Mouse (Mus musculus): ENCODE data around the gene Kif18a. TPM values are rescaled to one million over a fixed set of nuclear protein-coding genes. Genes with fewer than 3 reads are reported as not detected.

Kif18a gene
- polyA plus RNA-seq (2015; fragmentation: Nextera tagmentation; extraction: Ambion mirVana): 8.4 and 9.3 TPM in 2 replicates

DNA sequence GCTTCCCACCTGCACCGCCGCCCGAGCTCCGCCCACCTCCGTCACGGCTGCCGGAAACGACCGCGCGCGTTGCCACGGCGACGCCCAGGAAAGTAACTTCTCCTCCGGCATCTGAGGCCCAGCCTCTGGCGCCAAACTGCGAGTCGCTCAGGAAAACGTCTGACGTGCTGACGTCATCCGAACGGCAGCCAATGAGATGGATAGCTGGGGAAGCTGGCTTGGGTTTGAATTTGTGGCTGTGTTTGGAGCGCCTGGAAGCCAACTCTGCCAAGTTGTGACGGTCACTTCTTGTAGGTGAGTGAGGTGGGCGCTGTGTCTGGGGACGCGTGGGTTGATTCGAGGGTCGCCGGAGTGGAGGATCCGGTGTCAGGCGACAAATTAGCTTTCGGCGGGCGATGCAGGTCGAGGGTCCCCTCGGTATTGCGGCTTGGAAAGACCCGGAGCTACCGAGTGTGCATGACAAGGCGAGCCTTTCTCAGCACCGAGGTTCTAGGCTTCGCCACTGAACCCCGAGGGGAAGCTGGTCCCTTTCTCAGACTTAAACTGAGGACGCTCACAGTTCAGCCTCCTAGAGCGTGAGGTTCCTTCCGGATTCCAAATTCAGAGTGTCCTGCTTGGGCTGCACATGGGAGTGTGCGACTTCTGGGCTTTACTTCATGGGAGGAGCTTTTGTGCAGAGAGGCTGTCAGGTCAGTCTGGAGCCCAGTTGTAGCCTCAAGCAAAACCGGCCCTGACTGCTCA is at the start of gene Kif18a, which contains the start of gene Mettl15:
Gene Kif18a, plus strand, starts transcription at position 139 of the 741 bp plus-strand sequence.
Gene Mettl15, minus strand, starts transcription at position 149 of the 741 bp plus-strand sequence.
- Histone ChIP-seq H3K9ac (replicated peaks) (peak within 1 kb of the TSS; percentile 83), H3K27me3 (ENCODE audit: insufficient read depth, low read length) (no peaks in the 10 kb centered on the region), H3K4me2 (ENCODE audit: low read depth, low read length) (peak within 1 kb of the TSS; percentile 76), H3K27ac (ENCODE audit: low read depth) (peak within 1 kb of the TSS; percentile 84), H3K9me3 (ENCODE audit: low read length) (no peaks in the 10 kb centered on the region), H3K4me3 (ENCODE audit: low read depth, low read length) (peak within 1 kb of the TSS; percentile 73), H3K36me3 (replicated peaks; ENCODE audit: insufficient read depth, low read length) (no peaks in the 10 kb centered on the region), H3K4me1 (ENCODE audit: insufficient read depth) (peaks cover 10% of the 10 kb centered on the region)
- DNase-seq (peak; percentile 97), ATAC-seq (peak; percentile 98)
- TF ChIP-seq CTCF (IDR thresholded peaks at IDR 0.05; ENCODE audit: low read depth): no peak
- under 1% methylated on average over 51 of the region's 51 CpGs for WGBS (ENCODE audit: insufficient replicate concordance)

DNA sequence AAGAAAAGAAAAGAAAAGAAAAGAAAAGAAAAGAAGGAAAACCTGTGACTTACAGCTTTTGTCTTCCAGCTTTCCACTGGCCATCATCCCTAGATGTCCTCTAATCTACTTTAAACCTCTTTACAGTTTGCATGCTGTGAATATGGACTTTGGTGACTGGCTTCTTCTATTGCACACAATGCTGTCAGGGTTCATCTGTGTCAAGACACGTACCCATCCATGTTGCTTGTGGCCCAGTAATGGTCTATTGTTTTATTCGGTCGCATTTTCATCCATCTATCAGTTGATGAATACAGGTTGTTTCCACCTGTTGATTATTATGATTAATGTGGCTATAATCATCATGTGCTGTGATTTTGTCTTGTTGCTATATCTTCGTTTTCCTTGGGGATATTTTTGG is 46.7 kb upstream of the Kif18a start:
- no peaks in the 10 kb centered on the region for H3K4me1 ChIP-seq (ENCODE audit: insufficient read depth)
- H3K4me2 ChIP-seq (ENCODE audit: low read depth, low read length): no peak overlapping the region
- no peak overlapping the region for H3K9ac ChIP-seq (replicated peaks)
- WGBS (ENCODE audit: insufficient replicate concordance): 76% methylated on average over 4 of the region's 4 CpGs
- DNase-seq (no peak), ATAC-seq (no peak)
- no peaks in the 10 kb centered on the region for H3K27me3 ChIP-seq (ENCODE audit: insufficient read depth, low read length)
- H3K9me3 ChIP-seq (ENCODE audit: low read length): no peaks in the 10 kb centered on the region
- H3K36me3 ChIP-seq (replicated peaks; ENCODE audit: insufficient read depth, low read length): no peaks in the 10 kb centered on the region
- H3K27ac ChIP-seq (ENCODE audit: low read depth): no peak overlapping the region
- no peak for TF ChIP-seq EP300 (IDR thresholded peaks at IDR 0.05; ENCODE audit: low read depth)
- no peak for TF ChIP-seq CTCF (IDR thresholded peaks at IDR 0.05; ENCODE audit: low read depth)
- no peak overlapping the region for H3K4me3 ChIP-seq (ENCODE audit: low read depth, low read length)

DNA sequence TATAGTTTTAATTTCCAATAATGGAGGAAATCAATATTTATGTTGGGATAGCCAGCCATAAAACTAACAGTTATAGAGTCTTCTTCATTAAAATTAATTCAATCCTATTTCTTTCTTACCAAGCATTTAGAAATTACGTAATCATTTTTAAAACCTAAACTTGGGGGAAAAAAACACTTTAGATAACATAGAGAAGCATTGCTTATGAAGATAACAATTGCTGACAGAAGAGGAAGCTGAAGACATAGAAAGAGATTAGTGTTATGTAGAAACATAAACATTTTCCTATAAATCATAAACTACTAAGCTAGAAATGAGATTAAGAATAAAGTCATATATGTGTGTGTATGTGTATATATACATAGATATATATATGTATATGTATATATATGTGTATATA is 44.8 kb upstream of the Kif18a start:
- H3K4me2 ChIP-seq (ENCODE audit: low read depth, low read length): no peak overlapping the region
- H3K27me3 ChIP-seq (ENCODE audit: insufficient read depth, low read length): no peaks in the 10 kb centered on the region
- DNase-seq (no peak), ATAC-seq (no peak)
- H3K36me3 ChIP-seq (replicated peaks; ENCODE audit: insufficient read depth, low read length): no peaks in the 10 kb centered on the region
- no peak overlapping the region for H3K4me3 ChIP-seq (ENCODE audit: low read depth, low read length)
- no peaks in the 10 kb centered on the region for H3K4me1 ChIP-seq (ENCODE audit: insufficient read depth)
- H3K27ac ChIP-seq (ENCODE audit: low read depth): no peak overlapping the region
- H3K9ac ChIP-seq (replicated peaks): no peak overlapping the region
- H3K9me3 ChIP-seq (ENCODE audit: low read length): no peaks in the 10 kb centered on the region
- TF ChIP-seq CTCF (IDR thresholded peaks at IDR 0.05; ENCODE audit: low read depth) (no peak), EP300 (IDR thresholded peaks at IDR 0.05; ENCODE audit: low read depth) (no peak)
- 70% methylated on average over 1 of the region's 1 CpGs for WGBS (ENCODE audit: insufficient replicate concordance)

DNA sequence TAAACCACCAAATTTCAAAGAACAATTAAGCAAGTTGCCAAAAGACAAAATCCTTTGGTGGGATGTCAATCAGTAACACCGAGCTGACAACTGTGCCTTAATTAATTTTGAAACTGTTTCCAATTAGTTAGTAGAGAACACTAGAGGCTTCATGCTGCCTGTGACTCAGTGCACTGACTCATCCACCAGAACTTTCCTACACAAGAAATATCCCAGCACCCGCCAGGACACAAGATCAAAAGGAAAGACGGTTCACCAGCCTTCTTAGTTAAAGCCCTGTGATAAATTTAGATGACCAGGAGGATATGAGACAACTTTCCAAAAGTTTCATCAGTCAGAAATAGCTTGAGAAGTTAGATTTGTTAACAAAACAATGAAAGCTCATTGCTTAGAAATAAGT is 38.6 kb upstream of the Kif18a start:
- ATAC-seq: no peak
- Histone ChIP-seq H3K27ac (ENCODE audit: low read depth) (no peak overlapping the region), H3K9ac (replicated peaks) (no peak overlapping the region), H3K36me3 (replicated peaks; ENCODE audit: insufficient read depth, low read length) (no peaks in the 10 kb centered on the region), H3K4me2 (ENCODE audit: low read depth, low read length) (no peak overlapping the region), H3K27me3 (ENCODE audit: insufficient read depth, low read length) (no peaks in the 10 kb centered on the region), H3K4me1 (ENCODE audit: insufficient read depth) (no peaks in the 10 kb centered on the region), H3K9me3 (ENCODE audit: low read length) (no peaks in the 10 kb centered on the region), H3K4me3 (ENCODE audit: low read depth, low read length) (no peak overlapping the region)
- no peak for TF ChIP-seq EP300 (IDR thresholded peaks at IDR 0.05; ENCODE audit: low read depth)
- TF ChIP-seq CTCF (IDR thresholded peaks at IDR 0.05; ENCODE audit: low read depth): no peak
- DNase-seq: no peak
- 78% methylated on average over 3 of the region's 3 CpGs for WGBS (ENCODE audit: insufficient replicate concordance)

DNA sequence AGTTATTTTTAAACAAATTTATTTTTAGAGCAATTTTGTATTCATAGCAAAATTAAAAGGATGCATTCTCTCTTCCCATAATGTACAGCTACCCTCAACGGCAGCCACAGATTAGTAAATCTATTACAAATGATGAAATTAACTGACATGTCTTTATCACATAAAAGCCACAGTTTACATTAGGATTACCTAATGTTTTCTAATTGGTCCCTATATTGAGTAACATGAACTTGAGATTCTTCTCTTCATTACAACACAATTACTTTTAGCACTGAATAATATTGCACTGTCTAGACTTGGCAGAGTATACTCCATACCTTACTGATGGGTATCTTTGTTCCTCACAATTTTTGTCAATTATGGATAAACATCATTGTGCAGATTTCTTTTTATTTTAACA is 17.8 kb upstream of the Kif18a start:
- H3K27me3 ChIP-seq (ENCODE audit: insufficient read depth, low read length): no peaks in the 10 kb centered on the region
- no peak overlapping the region for H3K4me2 ChIP-seq (ENCODE audit: low read depth, low read length)
- no peak for ATAC-seq
- WGBS (ENCODE audit: insufficient replicate concordance): 85% methylated on average over 1 of the region's 1 CpGs
- no peak overlapping the region for H3K9ac ChIP-seq (replicated peaks)
- no peak overlapping the region for H3K27ac ChIP-seq (ENCODE audit: low read depth)
- no peak for DNase-seq
- no peaks in the 10 kb centered on the region for H3K9me3 ChIP-seq (ENCODE audit: low read length)
- no peak overlapping the region for H3K4me3 ChIP-seq (ENCODE audit: low read depth, low read length)
- no peaks in the 10 kb centered on the region for H3K36me3 ChIP-seq (replicated peaks; ENCODE audit: insufficient read depth, low read length)
- TF ChIP-seq EP300 (IDR thresholded peaks at IDR 0.05; ENCODE audit: low read depth) (no peak), CTCF (IDR thresholded peaks at IDR 0.05; ENCODE audit: low read depth) (no peak)
- no peaks in the 10 kb centered on the region for H3K4me1 ChIP-seq (ENCODE audit: insufficient read depth)

DNA sequence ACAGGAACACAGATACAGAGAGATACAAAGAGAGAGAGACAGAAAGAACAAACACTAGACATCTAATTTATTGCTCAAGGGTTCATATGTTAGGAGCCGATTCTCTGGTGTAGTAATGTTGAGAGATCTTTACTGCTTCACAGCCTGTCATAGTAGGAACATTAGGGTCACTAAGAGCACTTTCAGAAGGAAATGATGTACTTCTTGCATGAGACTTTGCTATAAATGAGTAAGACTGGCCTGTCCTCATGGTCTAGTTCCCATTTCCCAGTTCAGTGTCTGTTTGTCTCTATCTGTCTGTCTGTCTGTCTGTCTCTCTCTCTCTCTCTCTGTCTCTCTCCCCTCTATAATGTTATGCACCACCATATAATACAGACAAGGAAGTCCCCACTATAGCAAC is 7.4 kb upstream of the Kif18a start:
- Histone ChIP-seq H3K4me3 (ENCODE audit: low read depth, low read length) (no peak overlapping the region), H3K36me3 (replicated peaks; ENCODE audit: insufficient read depth, low read length) (no peaks in the 10 kb centered on the region; the same call in 1 of the 2 replicates), H3K9me3 (ENCODE audit: low read length) (no peaks in the 10 kb centered on the region), H3K4me1 (ENCODE audit: insufficient read depth) (no peaks in the 10 kb centered on the region), H3K27me3 (ENCODE audit: insufficient read depth, low read length) (no peaks in the 10 kb centered on the region), H3K27ac (ENCODE audit: low read depth) (no peak overlapping the region), H3K9ac (replicated peaks) (no peak overlapping the region), H3K4me2 (ENCODE audit: low read depth, low read length) (no peak overlapping the region)
- WGBS (ENCODE audit: insufficient replicate concordance): 89% methylated on average over 1 of the region's 1 CpGs
- no peak for ATAC-seq
- DNase-seq: no peak
- TF ChIP-seq EP300 (IDR thresholded peaks at IDR 0.05; ENCODE audit: low read depth): no peak
- TF ChIP-seq CTCF (IDR thresholded peaks at IDR 0.05; ENCODE audit: low read depth): no peak

Measured in liver, postnatal 0 days (tissue).